Mouse (Mus musculus) heart, adult 10 weeks (tissue): ENCODE data around the gene Gm21797. TPM values are rescaled to one million over a fixed set of nuclear protein-coding genes. Genes with fewer than 3 reads are reported as not detected.

ENCODE experiments used
- polyA plus RNA-seq: library from polyadenylated mRNA; stranded (reverse); fragments of 350-450 nt; fragmentation: Illumina TruSeq; extraction: RNeasy Lipid Tissue Mini Kit (QIAGEN cat#74804); gene quantifications from one replicate; pipeline ENCODE4 v1.2.3, GENCODE M21; 2014; ENCODE audit warnings: low read depth, low replicate concordance

Gene Gm21797
- not detected for polyA plus RNA-seq

DNA sequence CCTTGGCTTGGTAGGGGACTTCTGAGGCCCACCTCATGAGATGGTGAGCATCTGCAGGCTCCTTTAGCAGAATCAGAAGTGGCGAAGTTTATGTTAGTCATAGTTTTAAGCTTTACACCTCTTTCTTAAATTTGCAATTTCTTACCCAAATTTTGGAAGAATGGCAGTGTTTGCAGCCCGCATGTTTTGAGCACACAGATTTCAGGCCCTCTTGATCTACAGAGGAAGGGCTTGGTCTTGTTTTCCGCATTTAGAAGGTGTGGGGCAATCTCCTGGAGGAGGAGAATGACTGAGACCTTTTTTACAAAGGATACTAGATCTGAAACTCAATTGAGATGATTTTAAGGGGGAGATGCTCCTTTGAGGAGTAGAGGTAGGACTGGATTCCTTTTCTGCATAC is at the start of gene Gm21797:
Gm21797 (minus strand) TSS at position 101 of the 400 bp plus-strand sequence.

DNA sequence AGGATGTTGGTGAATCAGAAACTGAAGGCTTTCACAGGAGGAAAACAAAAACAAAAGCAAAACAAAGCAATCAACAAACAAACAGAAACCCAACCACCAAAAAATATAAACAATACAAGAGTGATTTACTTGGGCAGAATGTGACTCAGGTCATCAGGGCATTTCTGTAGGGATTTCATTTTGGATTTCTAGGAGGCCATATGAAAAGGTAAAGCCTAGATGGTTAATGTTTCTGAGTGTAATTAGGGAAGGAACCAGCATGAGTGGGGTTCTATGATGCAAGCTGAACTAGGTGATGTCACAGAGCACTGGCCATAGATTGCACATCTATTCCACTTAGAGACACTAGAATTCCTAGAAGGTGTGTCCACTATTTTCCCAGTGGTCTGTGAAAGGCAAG is 29.0 kb upstream of the Gm21797 start, which contains the start of gene Gm20795:
Gm20795 (plus strand) TSS at position 301 of the 400 bp plus-strand sequence.

Other genes starting within 250 kb of the Gm21797 start
- gene Gm21852, start 123.8 kb downstream of the Gm21797 start, polyA plus RNA-seq = not detected
- gene Gm20795, start 29.1 kb upstream of the Gm21797 start, polyA plus RNA-seq = not detected